Mouse (Mus musculus): ENCODE results near the gene Nphs1. TPM values are rescaled to one million over a fixed set of nuclear protein-coding genes. Genes with fewer than 3 reads are reported as not detected.

Gene Nphs1
- polyA plus RNA-seq, 1 experiment = 30.9 TPM

DNA sequence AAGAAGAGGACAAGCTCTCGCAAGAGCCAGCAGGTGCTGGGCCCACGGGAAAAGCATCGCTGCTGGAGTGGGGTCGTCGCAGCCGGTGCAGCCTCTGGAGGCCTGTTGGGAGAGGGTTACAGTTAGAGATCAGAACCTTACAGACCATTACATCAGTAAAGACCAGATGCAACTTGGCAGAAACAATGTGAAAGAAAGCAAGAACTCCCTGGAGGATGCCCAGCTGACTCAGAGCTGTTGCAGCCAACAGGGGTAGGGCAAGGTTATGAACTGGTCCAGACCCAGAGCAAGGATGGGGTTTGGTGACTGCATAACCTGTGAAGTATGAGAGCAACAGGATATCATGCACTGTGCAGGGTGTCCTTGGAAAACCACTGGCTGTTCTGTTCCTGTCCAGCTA, 66.4 kb downstream of the Nphs1 start:
- no peaks in the 10 kb centered on the region for H3K36me3 ChIP-seq (ENCODE audit: control insufficient read depth, insufficient read depth, low read length, poor library complexity, severe bottlenecking)
- TF ChIP-seq CTCF (IDR thresholded peaks at IDR 0.05; ENCODE audit: low read depth, low read length) (no peak), POLR2A (IDR thresholded peaks at IDR 0.05; ENCODE audit: insufficient read depth, low read length) (no peak), EP300 (IDR thresholded peaks at IDR 0.05; ENCODE audit: insufficient read depth, low read depth, low read length) (no peak)
- H3K27ac ChIP-seq (ENCODE audit: insufficient read depth, low read length) = no peak overlapping the region

DNA sequence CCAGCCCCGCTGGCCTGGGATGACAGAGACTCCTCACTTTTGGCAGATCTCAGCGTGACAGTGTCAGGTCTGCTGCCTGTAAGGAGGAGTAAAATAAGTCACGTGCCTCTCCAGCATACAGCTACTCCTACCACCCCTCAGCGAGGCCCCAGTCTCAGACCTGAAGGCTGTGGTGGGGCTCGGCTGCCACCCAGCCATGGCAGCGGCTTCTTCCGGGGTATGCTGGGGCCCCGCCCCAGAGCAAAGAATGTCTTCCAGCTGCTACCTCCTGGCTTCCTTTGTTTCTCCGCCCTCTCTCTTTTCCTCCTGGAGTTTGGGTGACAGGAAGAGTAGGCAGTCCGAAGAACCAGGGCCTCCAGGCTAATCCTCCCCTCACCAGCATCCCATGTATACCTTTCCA, 67.8 kb downstream of the Nphs1 start:
- 0 out of 2 replicates have a peak overlapping the region, but pooled peaks have one; percentile 0 for H3K4me3 ChIP-seq (ENCODE audit: low read depth, low read length)
- no peaks in the 10 kb centered on the region for H3K36me3 ChIP-seq (ENCODE audit: control insufficient read depth, insufficient read depth, low read length, poor library complexity, severe bottlenecking)
- H3K9ac ChIP-seq (ENCODE audit: low read depth, poor library complexity, severe bottlenecking) = 0 out of 2 replicates have a peak overlapping the region, but pooled peaks have one; percentile 17
- no peaks in the 10 kb centered on the region for H3K27me3 ChIP-seq (ENCODE audit: control insufficient read depth, insufficient read depth, low read length, poor library complexity, severe bottlenecking)
- no peaks in the 10 kb centered on the region for H3K9me3 ChIP-seq (replicated peaks; ENCODE audit: control insufficient read depth, insufficient read depth, low read length, poor library complexity, severe bottlenecking)
- peaks cover 1% of the 10 kb centered on the region for H3K4me1 ChIP-seq (ENCODE audit: control insufficient read depth, insufficient read depth, low read length)
- TF ChIP-seq CTCF (IDR thresholded peaks at IDR 0.05; ENCODE audit: low read depth, low read length) = no peak
- no peak overlapping the region for H3K27ac ChIP-seq (ENCODE audit: insufficient read depth, low read length)

More for the DNA sequence above, 66.4 kb downstream of the Nphs1 start:
- Histone ChIP-seq H3K9ac (ENCODE audit: low read depth, poor library complexity, severe bottlenecking) (no peak overlapping the region), H3K4me3 (ENCODE audit: low read depth, low read length) (no peak overlapping the region), H3K4me1 (ENCODE audit: control insufficient read depth, insufficient read depth, low read length) (peaks cover 1% of the 10 kb centered on the region), H3K27me3 (ENCODE audit: control insufficient read depth, insufficient read depth, low read length, poor library complexity, severe bottlenecking) (no peaks in the 10 kb centered on the region), H3K9me3 (replicated peaks; ENCODE audit: control insufficient read depth, insufficient read depth, low read length, poor library complexity, severe bottlenecking) (no peaks in the 10 kb centered on the region)

DNA sequence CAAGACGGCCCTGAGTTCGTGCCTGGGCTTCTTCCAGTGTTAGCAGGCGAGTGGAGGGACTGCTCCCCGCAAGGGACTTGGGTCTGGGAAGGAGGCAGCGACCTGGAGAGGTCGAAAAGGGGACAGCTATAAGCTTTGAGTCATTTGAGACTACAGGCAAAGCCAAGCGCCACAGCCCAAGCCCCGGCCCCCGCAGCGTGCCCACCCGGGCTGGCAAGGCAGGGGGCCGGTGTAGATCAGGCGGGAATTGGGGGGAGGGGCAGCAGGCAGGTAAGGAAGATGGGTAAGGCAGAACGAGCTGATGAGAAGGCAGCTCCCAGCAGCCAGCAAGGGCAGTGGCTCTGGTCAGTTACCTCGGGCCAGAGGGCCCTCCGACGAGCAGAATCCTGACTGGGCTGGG, 68.3 kb downstream of the Nphs1 start:
- Histone ChIP-seq H3K4me1 (ENCODE audit: control insufficient read depth, insufficient read depth, low read length) (peaks cover 1% of the 10 kb centered on the region), H3K27ac (ENCODE audit: insufficient read depth, low read length) (no peak overlapping the region), H3K9ac (ENCODE audit: low read depth, poor library complexity, severe bottlenecking) (peak overlapping the region; percentile 17; the same call in 1 of the 2 replicates), H3K36me3 (ENCODE audit: control insufficient read depth, insufficient read depth, low read length, poor library complexity, severe bottlenecking) (no peaks in the 10 kb centered on the region), H3K4me3 (ENCODE audit: low read depth, low read length) (0 out of 2 replicates have a peak overlapping the region, but pooled peaks have one; percentile 0), H3K27me3 (ENCODE audit: control insufficient read depth, insufficient read depth, low read length, poor library complexity, severe bottlenecking) (no peaks in the 10 kb centered on the region), H3K9me3 (replicated peaks; ENCODE audit: control insufficient read depth, insufficient read depth, low read length, poor library complexity, severe bottlenecking) (no peaks in the 10 kb centered on the region)
- no peak for TF ChIP-seq CTCF (IDR thresholded peaks at IDR 0.05; ENCODE audit: low read depth, low read length)
- no peak for TF ChIP-seq POLR2A (IDR thresholded peaks at IDR 0.05; ENCODE audit: insufficient read depth, low read length)
- TF ChIP-seq EP300 (IDR thresholded peaks at IDR 0.05; ENCODE audit: insufficient read depth, low read depth, low read length) = no peak

DNA sequence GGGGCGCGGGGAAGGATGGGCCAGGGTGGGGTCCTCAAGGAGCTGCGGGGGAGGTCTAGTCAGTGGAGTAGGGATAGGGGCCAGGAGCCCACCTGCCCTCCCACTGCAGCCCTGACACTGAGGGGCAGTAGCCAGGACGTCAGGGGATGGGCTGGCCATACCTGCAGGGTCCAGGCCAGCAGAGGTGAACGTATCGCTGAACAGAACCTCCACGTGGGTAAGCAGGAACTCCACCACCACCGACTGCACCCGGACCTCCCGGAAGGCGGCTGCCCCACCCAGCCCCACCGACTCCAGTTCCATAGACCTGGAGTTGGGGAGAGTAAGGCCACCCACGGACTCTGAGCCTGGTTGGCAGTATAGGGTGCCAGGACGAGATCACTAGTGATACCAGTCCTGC, 68.9 kb downstream of the Nphs1 start:
- Histone ChIP-seq H3K27ac (ENCODE audit: insufficient read depth, low read length) (no peak overlapping the region), H3K9ac (ENCODE audit: low read depth, poor library complexity, severe bottlenecking) (peak overlapping the region; percentile 17; the same call in 1 of the 2 replicates), H3K27me3 (ENCODE audit: control insufficient read depth, insufficient read depth, low read length, poor library complexity, severe bottlenecking) (no peaks in the 10 kb centered on the region), H3K4me3 (ENCODE audit: low read depth, low read length) (no peak overlapping the region), H3K4me1 (ENCODE audit: control insufficient read depth, insufficient read depth, low read length) (peaks cover 1% of the 10 kb centered on the region), H3K9me3 (replicated peaks; ENCODE audit: control insufficient read depth, insufficient read depth, low read length, poor library complexity, severe bottlenecking) (no peaks in the 10 kb centered on the region), H3K36me3 (ENCODE audit: control insufficient read depth, insufficient read depth, low read length, poor library complexity, severe bottlenecking) (no peaks in the 10 kb centered on the region)
- no peak for TF ChIP-seq EP300 (IDR thresholded peaks at IDR 0.05; ENCODE audit: insufficient read depth, low read depth, low read length)
- no peak for TF ChIP-seq CTCF (IDR thresholded peaks at IDR 0.05; ENCODE audit: low read depth, low read length)
- no peak for TF ChIP-seq POLR2A (IDR thresholded peaks at IDR 0.05; ENCODE audit: insufficient read depth, low read length)

DNA sequence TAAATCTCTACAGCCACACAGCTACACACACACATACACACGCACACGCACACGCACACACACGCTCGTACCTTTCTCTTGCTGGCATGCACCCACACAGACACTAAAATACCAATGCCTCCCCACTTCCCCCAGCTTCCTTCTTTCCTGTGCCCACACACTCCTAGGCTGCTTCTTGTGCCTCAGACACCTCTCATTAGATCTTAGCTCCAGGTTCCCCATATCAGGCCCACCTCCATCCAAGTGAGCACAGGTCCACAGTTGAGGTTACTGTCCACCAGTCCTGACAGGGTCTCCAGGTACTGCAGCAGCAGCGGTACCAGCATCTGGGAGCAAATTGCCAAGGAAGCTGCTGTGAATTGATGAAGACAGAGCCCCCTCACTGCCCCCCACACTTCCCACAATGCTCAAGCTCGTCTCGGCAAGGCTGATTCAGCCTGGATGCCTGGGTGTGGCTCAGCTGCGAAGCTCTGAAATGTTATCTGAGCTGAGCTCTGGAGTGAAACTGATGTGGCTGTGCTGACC, 73.2 kb downstream of the Nphs1 start:
- no peaks in the 10 kb centered on the region for H3K4me1 ChIP-seq (ENCODE audit: control insufficient read depth, insufficient read depth, low read length)
- no peaks in the 10 kb centered on the region for H3K36me3 ChIP-seq (ENCODE audit: control insufficient read depth, insufficient read depth, low read length, poor library complexity, severe bottlenecking)
- H3K27me3 ChIP-seq (ENCODE audit: control insufficient read depth, insufficient read depth, low read length, poor library complexity, severe bottlenecking) = peaks cover 4% of the 10 kb centered on the region; the same call in 1 of the 2 replicates
- H3K9me3 ChIP-seq (replicated peaks; ENCODE audit: control insufficient read depth, insufficient read depth, low read length, poor library complexity, severe bottlenecking) = 0 out of 2 replicates have a peak, but pooled peaks cover 4% of the 10 kb centered on the region
- H3K27ac ChIP-seq (ENCODE audit: insufficient read depth, low read length) = no peak overlapping the region
- no peak overlapping the region for H3K9ac ChIP-seq (ENCODE audit: low read depth, poor library complexity, severe bottlenecking)
- no peak for TF ChIP-seq POLR2A (IDR thresholded peaks at IDR 0.05; ENCODE audit: insufficient read depth, low read length)
- no peak for TF ChIP-seq CTCF (IDR thresholded peaks at IDR 0.05; ENCODE audit: low read depth, low read length)
- no peak for TF ChIP-seq EP300 (IDR thresholded peaks at IDR 0.05; ENCODE audit: insufficient read depth, low read depth, low read length)
- no peak overlapping the region for H3K4me3 ChIP-seq (ENCODE audit: low read depth, low read length)

DNA sequence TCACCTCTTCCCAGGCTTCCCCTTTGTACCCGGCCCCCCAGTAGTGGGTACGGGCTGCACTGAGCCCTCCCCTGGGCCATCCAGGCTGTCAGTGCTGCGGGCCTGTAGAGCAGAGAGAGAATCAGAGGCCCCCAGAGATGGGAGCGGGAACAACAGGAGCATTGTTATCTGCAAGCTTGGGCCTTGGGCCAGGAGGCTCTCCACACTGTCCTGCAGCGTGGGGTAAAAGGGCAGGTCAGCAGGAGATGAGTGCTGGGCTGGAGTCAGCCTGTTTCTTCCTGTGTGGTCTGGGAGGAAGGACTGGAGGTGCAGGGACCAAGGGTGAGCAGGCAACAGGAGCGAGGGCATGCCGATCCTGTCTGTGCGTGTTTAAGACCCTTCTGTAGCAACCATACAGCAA, 74.8 kb downstream of the Nphs1 start:
- Histone ChIP-seq H3K4me1 (ENCODE audit: control insufficient read depth, insufficient read depth, low read length) (no peaks in the 10 kb centered on the region), H3K27ac (ENCODE audit: insufficient read depth, low read length) (no peak overlapping the region), H3K9me3 (replicated peaks; ENCODE audit: control insufficient read depth, insufficient read depth, low read length, poor library complexity, severe bottlenecking) (0 out of 2 replicates have a peak, but pooled peaks cover 4% of the 10 kb centered on the region), H3K36me3 (ENCODE audit: control insufficient read depth, insufficient read depth, low read length, poor library complexity, severe bottlenecking) (no peaks in the 10 kb centered on the region), H3K9ac (ENCODE audit: low read depth, poor library complexity, severe bottlenecking) (no peak overlapping the region), H3K27me3 (ENCODE audit: control insufficient read depth, insufficient read depth, low read length, poor library complexity, severe bottlenecking) (peaks cover 4% of the 10 kb centered on the region; the same call in 1 of the 2 replicates), H3K4me3 (ENCODE audit: low read depth, low read length) (no peak overlapping the region)
- TF ChIP-seq CTCF (IDR thresholded peaks at IDR 0.05; ENCODE audit: low read depth, low read length) = no peak
- no peak for TF ChIP-seq EP300 (IDR thresholded peaks at IDR 0.05; ENCODE audit: insufficient read depth, low read depth, low read length)

Data from ES-Bruce4 (cell line).